Mouse (Mus musculus) testis, adult 2 months (tissue): Measurements from ENCODE around the gene Scd4.

Experiments used
- CTCF ChIP-seq: fragments of 200-500 bp; IDR thresholded peaks from 2 replicates; pipeline ENCODE4 v1.5.1; 2012; ENCODE audit warnings: low read depth, mild to moderate bottlenecking, inconsistent platforms, low read length, moderate library complexity; ENCODE audit not compliant: control insufficient read depth, insufficient read depth, insufficient replicate concordance
- POLR2A ChIP-seq: fragments of 200-500 bp; IDR thresholded peaks from 2 replicates; pipeline ENCODE4 v1.6.1; 2012; ENCODE audit warnings: low read depth, mild to moderate bottlenecking, inconsistent platforms, low read length, moderate library complexity; ENCODE audit not compliant: control insufficient read depth

DNA sequence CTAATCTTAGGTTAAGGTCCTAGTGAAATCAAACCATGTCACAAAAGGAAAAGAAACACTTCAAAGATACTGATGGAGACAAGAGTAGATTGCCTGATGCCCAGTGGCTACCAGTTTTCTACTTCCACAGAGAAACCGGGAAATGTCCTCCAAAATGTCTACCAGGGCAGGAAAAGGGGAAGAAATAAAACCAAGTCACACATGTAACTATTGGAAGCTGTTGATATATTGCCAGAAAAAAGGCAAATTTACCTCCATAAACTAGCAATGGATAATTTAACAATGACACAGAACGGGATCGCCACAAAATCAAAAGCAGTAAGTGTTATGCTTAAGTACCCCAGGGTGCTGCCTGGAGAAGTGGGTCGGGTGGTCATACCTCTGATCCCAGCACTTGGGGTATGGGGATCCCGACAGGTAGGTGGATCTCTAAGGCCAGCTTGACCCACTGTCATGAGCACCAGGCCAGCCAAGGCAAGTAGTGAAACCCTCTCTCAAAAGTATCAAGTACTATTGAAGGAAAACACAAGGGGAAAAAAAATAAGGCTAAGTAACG is 24.9 kb upstream of the Scd4 start:
- TF ChIP-seq CTCF: no peak
- no peak for TF ChIP-seq POLR2A
